Mouse (Mus musculus) embryo, embryonic 11 days (tissue): ENCODE data around the gene Krt33b.

Experiments
- DNase-seq: peaks from one replicate; pipeline ENCODE4 v3.0.0-alpha.2; 2015

Krt33b gene

DNA sequence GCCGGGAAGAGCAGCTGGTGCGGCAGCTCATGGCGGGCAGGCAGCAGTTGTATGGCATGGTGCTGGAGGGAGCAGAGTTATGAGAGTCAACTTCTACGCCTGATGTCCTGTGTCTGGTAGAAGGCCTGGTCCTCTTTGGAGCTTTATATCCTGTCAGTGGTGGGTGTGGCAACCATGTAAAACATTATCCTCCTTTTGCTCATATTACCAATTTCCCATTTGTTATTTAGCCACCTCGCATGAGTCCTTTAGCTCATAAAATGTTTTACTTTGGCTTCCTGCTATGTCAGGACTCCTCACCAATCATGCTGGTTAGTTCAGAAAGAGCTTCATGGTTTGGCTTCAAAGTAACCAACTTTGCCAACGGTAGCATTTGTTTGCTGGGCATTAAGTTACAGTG lies at the start of gene Krt33b:
Gene Krt33b (minus strand): TSS at position 101 of the 400 bp plus-strand sequence.
- no peak for DNase-seq

DNA sequence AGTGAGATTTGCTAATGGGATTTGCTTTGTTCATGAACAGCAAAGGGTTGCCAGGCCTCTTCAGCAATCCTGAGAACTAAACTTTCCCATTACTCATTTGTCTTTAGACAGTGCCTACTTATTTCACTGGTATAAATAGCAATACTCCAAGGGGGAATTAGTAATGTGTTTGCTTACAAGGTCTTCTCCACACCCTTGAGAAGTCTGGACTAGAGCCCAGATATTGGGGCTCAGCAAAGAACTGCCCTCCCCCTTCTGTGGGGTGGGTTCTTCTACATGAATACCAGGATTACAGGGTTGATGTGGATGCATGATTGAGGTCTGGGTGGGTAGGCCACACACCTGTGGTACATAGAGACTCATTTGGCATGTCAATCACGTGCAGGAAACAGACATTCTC lies 44.2 kb upstream of the Krt33b start:
- no peak for DNase-seq

DNA sequence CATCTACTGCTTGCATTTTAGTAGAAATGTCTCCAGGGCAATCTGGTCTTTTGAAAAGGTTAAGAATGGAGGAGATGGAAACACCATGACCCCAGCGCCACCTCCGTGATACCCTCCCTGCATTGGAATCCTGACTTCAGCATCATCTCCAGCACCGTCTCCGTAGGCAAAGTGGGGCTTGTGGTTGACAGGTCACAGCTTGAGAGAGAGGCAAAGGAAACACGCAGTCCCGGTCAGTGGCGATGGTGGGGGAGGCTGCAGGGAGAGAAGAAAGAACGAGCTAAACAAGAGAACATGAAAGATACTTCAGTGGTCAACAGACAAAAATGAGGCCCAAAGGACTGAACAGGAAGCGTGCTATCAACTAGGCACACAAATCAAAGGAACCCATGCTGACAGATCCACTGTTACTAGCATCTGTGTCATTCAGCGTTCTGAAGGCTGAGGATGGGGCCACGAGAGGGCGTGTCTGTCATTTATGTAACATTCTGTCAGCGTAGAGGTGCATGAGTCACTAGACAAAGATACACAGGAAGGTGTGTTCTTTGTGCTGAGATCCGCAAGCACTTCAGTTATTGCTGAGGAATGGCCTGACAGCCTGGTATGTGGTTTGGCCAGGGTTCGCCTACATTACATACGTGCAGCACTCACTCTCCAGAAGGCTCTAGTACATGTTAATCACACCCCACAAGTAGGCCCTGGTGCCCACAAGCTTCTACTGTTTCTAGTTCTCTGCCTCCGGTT lies 37.8 kb upstream of the Krt33b start:
- DNase-seq: no peak

DNA sequence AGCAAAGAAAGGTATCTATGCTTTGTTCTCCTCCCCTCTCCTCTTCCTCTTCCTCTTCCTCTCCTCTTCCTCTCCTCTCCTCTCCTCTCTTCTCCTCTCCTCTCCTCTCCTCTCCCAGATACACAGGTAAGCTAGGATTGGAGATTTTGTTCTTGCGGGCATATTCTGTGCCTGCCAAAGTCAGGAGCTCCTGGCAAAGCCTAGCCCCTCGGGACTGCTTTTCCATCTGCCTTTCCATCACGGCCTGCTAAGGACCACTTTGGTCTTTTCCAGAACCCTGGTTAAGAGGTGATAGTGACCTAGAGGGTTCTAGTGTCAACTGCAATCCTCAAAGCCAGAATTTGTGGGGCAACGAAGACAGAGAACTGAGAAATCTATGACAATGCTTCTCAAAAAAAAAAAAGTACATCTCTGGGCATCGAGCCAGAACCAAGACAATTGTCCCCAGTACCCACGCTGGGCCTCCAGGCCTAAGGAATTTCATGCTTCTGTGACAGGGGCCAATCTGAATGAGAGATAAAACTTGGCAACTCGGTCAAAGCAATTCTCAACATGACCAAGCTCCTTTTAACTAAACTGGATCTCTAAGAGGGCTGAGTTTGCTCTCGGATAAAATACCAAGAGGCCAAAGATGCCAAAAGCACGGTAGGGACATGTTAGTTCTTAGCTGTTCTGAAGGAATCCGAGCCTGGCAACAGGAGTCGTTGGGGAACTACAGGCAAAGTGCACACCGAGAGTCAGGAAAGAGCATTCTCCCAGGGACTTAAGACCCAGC lies 36.8 kb upstream of the Krt33b start:
- no peak for DNase-seq

- DNase-seq: peak; percentile 36
Observed at GRCm38 (mm10) chr11:100058875-100059274, 29.2 kb upstream of the Krt33b start.

DNA sequence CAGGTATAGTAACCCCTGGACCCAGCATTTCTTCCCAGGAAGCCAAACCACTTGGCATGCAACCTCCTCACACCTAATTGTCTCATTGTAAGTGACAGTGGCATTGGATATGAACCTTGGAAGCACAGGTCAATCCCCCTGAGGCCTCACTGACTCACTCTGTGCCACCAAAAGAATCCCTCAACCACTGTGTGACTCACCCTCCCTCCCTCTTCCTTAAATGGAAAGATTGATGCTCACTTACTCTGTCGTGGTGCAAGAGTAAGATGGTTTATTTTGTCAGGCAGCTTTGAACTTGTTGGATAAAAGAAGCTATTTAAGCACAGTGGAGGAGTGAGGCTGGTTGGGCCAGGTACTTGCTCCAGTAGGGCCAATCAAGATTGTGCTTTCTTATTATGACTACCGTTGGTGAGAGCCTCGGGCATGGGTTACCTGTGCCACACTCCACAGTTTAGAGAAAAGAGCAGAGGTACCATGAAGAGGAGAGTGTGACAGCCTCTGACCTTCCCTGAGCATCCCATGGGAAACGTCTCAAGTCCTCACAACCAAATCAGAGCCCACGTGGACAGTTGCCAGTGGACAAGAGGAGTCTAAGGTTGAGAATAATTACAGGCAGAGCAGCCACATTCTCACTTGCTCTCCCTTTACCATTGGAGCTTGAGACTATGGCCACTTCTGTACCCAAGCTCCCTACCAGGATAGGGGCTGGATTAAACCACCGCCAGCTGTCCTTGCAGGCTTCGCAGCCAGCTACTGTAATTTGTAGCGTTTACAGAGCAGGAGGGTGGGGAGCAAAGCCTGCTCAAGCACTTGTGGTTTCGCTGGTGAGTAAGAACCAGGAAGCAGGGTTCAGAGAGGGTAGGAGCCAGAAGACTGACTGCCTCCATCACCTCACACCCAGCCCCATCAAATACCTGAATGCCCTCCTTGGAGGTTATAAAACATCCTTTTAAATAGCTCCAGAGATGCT lies 26.3 kb upstream of the Krt33b start:
- DNase-seq: no peak

- DNase-seq: no peak
Observed at GRCm38 (mm10) chr11:100050451-100050850, 20.8 kb upstream of the Krt33b start, which contains the start of gene Krt31. Gene Krt31 (minus strand): TSS chr11:100050551.

- no peak for DNase-seq
Observed at GRCm38 (mm10) chr11:100047193-100047592, 17.5 kb upstream of the Krt33b start.

- no peak for DNase-seq
Observed at GRCm38 (mm10) chr11:100046303-100046866, 16.7 kb upstream of the Krt33b start.

DNA sequence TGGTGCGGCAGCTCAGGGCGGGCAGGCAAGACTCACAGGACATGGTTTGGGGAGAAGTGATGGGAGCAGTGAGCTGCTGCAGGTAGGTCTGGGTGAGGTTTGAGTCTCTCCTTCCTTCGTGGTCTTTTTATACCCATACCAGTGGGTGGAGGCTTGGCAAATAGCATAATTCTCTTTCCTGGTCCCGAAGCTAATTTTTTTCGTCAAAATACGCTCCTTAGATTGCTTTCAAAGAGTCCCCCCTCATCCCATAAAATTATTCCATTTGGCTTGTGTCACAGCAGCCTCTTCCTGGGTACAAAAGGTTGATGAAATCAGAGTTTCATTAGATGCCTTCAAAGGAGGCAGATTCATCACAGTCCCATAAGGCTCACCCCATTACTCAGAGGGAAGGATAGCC lies 11.8 kb upstream of the Krt33b start, which contains the start of gene Krt34:
Gene Krt34 (minus strand): TSS at position 101 of the 400 bp plus-strand sequence.
- no peak for DNase-seq

DNA sequence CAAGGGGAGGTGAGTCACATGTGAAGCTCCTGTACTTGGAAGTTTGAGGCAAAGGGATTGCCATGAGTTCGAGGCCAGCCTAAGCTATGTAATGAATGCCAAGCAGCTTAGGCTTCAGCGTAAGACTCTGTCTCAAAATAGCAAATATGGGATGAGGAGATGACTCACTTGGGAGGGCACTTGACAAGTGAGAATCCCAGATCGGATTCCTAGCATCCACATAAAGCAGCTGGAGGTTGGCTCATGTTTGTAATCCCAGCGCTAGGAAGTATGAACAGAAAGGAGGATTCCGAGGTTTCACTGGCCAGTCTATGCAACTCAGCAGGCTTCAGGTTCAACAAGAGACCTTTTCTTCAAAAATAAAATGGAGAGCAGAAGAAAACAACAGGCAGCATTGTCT lies 8.2 kb downstream of the Krt33b start:
- DNase-seq: no peak

- DNase-seq: no peak
Observed at GRCm38 (mm10) chr11:100019466-100019865, 10.2 kb downstream of the Krt33b start.

- no peak for DNase-seq
Observed at GRCm38 (mm10) chr11:100016112-100016511, 13.6 kb downstream of the Krt33b start, which contains the start of gene Krt33a. Gene Krt33a (minus strand): TSS chr11:100016212.

DNA sequence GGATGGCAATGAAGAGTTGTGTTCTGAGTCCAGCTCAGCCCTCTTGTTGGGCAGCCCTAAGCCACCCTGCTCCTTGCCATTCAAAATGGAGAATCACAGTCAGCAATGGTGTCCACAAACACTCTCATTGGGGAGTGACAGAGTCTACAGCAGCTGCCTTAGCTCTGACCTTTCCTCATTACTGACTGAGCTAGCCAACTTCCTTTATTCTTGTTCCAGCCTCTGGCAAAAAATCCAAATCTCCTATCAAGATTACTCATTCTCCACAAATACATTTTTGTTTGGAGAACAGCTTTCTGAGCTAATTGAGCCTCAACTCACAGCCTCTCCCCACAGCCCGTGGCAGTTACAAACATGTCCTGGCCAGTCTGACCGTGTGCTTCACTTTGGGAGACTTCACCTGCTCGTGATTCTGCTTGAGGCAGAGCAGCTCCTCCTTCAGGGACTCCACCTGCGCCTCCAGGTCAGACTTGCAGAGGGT lies 15.9 kb downstream of the Krt33b start:
- DNase-seq: no peak

- DNase-seq: no peak
Observed at GRCm38 (mm10) chr11:100010682-100011081, 19.0 kb downstream of the Krt33b start.

GRCm38 (mm10) chr11:100008336-100008735 lies 21.3 kb downstream of the Krt33b start:
- no peak for DNase-seq

GRCm38 (mm10) chr11:100006624-100007023 lies 23.0 kb downstream of the Krt33b start:
- DNase-seq: no peak

- no peak for DNase-seq
Observed at GRCm38 (mm10) chr11:100005905-100006304, 23.8 kb downstream of the Krt33b start.

DNA sequence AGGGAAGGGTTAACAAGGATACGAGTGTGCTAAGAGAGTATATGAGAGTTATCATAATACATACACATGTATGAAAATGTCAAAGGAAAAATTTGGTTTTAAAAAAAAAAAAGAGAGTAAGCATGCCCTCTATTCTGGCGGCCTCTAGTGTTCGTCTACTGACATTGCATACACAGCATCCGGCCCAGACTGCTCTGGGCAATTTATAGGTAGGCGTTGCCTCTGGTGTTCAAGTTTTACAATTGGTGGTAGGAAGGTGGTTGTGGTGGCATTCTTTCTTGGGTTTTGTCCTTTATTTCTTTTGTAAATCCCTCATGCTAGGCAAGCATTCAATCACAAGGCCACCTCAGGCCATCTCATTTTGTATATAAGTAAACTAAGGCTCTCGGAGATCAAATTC lies 24.8 kb downstream of the Krt33b start:
- peak; percentile 65 for DNase-seq

DNA sequence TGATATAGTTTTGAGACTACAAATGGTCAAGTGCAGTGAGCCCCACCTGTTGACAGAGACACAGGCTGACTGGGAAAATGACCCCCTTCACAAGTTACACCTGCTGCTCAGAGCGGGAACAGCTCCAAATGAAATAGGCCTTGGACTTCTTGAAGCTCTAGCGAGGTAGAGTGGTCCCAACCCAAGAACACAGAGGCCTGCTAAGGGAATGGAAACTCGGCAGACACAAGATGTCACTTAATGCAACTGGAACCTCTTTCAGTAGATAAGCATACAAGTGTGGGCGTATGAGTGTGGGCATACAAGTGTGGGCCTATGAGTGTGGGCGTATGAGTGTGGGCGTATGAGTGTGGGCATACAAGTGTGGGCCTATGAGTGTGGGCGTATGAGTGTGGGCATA lies 30.6 kb downstream of the Krt33b start:
- DNase-seq: no peak

GRCm38 (mm10) chr11:99994384-99994661 lies 35.3 kb downstream of the Krt33b start:
- DNase-seq: no peak

- peak; percentile 15 for DNase-seq
Observed at GRCm38 (mm10) chr11:99993620-99994383, 35.9 kb downstream of the Krt33b start, which contains the start of gene Krtap17-1. Gene Krtap17-1 (minus strand): TSS chr11:99993994.
